Mouse (Mus musculus): ENCODE data around the gene Kcnh6. TPM values are rescaled to one million over a fixed set of nuclear protein-coding genes. Genes with fewer than 3 reads are reported as not detected.

Gene Kcnh6
- total RNA-seq (2021): under 1 TPM; 0.07 to 0.14 TPM
- long read RNA-seq, experiment 1, partial matches to known transcripts: 0 of 1 reads
- long read RNA-seq, experiment 1, other reads (novel, unspliced or antisense): 1 of 1 reads
- long read RNA-seq, experiment 2, partial matches to known transcripts: 0 of 4 reads
- long read RNA-seq, experiment 2, other reads (novel, unspliced or antisense): 4 of 4 reads

DNA sequence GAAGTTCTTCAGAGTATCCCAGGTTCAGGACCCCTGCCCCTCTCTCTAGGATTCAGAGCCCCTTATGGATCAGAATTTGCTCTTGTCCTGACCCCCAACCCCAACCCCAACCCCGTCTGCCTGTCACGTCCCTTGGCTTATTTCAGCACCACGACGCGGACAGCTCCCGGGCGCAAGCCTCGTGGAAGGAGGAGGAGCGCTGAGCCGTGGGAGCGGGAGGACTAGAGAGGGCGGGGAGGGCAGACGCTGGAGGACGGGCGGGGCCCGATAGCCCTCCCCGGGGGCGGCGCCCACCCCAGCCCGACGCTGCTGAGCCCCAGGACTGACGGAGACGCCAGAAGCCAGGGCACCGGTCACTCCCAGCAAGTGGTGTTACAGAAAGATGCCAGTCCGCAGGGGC, at the start of gene Kcnh6:
Kcnh6 (plus strand) TSS at position 304 of the 400 bp plus-strand sequence.
- intact Hi-C loops (cut with DNase I): no loop called here
- DNase-seq: peak; percentile 82 to 87

DNA sequence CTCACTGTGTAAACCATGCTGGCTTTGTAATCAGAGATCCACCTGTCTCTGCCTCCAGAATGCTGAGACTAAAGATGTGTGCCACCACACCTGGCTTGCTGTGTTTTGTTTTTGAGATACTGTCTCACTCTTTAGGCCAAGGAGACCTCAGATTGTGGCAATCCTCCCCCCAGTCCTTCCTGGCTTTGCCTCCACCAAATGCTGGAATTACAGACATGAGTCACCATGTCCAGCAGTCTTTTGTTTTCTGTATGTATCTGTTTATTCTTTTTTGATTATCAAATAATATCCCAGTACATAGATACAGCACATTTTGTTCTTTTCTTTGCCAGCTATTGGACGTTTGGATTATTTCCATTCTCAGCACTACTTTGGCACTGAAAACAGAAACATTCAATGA, 49.4 kb upstream of the Kcnh6 start:
- intact Hi-C loops (cut with DNase I): no loop called here
- DNase-seq: no peak

DNA sequence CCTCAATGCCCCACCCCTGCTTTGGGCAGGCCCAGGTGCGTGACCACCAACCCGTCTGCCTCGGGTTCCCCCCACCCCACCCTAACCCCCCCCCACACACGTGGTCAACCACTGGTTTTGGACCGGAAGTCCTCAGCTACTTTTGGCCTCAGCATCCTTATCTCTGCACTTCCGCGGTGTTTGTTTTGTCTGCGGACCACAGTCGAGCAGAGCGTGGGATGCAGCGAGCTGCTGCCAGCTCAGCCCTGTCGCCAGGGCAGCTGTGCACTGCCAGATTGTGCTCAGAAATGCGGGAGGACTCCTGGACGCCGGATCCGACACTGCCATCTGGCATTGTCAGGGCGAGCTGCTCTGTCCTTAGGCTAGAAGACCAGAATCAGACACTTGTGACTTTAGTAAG, 48.6 kb upstream of the Kcnh6 start:
- intact Hi-C loops (cut with DNase I): no loop called here
- peak; percentile 50 to 62 for DNase-seq

DNA sequence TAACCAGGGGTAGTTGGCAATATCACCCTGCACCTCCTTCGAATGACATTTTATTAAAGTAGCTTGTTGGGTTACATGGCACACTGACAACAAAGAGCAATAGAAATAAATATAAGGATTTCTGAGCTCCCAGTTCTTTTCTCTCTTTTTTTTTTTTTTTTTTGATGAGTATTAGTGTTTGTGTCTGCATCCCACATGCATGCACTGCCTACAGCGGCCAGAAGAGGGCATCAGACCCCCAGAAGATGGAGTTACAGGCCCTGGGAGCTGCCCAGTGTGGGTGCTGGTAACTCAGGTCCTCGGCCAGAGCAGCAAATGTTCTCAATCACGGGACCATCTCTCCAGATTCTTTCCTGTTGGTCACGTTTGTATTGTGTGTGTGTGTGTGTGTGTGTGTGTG, 43.2 kb upstream of the Kcnh6 start:
- DNase-seq: no peak
- intact Hi-C loops (cut with DNase I): no loop called here

DNA sequence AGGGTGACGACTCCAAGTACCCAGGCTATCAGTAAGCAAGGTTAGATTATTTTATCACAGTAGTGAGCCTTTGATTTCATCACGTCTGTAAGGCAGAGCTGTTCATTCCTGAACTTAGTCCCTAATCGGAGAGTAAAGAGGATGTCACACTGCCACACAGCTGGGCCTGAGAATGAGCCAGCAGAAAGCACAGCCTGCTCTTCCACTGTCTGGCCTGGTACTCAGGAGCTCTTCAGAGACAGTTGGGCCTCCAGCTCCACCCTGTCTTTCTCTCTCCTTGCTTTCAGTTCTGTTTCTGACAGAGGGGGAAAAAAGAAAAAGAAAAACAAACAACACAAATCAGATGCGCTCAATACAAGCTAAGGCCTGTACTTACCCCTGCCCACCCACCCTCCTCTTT, 41.6 kb upstream of the Kcnh6 start:
- intact Hi-C loops (cut with DNase I): no loop called here

DNA sequence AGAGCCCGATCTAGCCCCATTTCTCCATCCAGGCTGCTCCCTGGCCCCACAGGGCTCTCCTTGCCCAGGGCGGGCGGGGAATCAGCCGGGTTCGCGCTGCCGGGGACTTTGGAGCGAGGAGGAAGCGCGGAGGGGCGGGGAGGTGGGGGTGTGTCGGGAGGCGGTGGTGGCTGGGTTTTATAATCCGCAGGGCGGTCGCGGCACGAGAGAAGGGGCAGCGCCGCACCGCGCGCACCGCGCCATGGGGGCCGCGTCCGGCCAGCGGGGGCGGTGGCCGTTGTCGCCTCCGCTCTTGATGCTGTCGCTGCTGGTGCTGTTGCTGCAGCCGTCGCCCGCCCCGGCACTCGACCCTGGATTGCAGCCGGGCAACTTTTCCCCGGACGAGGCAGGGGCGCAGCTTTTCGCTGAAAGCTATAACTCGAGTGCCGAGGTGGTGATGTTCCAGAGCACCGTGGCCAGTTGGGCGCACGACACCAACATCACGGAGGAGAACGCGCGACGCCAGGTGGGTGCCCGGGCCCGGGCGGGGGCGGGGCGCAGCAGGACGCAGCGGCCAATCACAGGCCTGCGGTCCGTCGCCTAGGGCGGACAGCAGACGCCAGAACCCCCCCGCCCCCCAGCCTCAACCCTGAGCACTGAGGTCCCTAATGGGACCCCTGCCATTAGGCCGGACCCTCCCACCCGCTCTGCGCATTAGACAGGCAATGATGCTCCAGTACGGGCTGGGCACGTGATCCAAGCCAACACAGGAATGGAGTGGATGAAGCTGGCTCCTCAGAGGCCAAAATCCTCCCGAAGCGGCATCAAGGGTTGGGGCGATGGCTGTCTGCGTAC, 40.0 kb upstream of the Kcnh6 start, which contains the start of gene Ace:
Ace (plus strand) TSS at position 205 of the 834 bp plus-strand sequence.
- peak; percentile 52 to 63 for DNase-seq

More for the DNA sequence above, 41.6 kb upstream of the Kcnh6 start:
- DNase-seq: no peak

DNA sequence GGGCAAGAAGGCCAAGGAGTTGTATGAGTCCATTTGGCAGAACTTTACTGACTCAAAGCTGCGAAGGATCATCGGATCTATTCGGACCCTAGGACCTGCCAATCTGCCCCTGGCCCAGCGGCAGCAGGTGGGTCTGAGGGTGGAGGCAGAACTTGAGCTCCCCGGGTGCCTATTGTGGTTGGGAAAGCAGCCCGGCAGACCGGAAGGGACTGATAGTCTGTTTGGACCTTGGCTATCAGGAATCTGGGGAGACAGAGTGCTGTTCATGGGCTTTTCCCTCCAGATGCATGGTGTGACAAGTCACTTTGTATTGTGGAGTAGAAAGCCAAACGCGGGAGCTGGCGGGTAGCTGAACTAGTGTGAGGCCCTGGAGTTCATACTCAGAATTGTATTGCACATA, 39.0 kb upstream of the Kcnh6 start:
- DNase-seq: no peak
- intact Hi-C loops (cut with DNase I): loop anchor here (1.0 to 2.0 kb wide), 2 partner anchors 24 to 42 kb away; no protein-coding TSS in a partner anchor

More for the DNA sequence above, 40.0 kb upstream of the Kcnh6 start, which contains the start of gene Ace:
- intact Hi-C loops (cut with DNase I): loop anchor here (2.0 kb wide), 1 partner anchor 23 kb away; no protein-coding TSS in a partner anchor

DNA sequence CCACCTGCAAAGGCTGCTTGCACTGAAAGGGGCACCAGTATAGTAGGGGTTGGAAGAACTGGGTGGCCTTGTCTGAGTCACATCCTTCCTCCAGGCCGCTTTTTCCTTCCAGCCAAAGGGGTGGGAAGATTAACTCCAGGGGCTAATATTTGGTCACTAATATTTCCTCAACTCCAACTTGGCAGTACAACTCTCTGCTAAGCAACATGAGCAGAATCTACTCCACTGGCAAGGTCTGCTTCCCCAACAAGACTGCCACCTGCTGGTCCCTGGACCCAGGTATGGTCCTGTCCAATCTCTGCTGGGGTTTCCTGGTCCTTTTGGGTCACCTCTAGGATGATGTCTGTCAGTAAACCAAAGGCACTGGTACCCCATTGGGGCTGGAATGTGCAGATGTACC, 38.4 kb upstream of the Kcnh6 start:
- intact Hi-C loops (cut with DNase I): loop anchor here (1.0 to 2.0 kb wide), 2 partner anchors 25 to 42 kb away; no protein-coding TSS in a partner anchor
- peak; percentile 73 to 75 for DNase-seq

DNA sequence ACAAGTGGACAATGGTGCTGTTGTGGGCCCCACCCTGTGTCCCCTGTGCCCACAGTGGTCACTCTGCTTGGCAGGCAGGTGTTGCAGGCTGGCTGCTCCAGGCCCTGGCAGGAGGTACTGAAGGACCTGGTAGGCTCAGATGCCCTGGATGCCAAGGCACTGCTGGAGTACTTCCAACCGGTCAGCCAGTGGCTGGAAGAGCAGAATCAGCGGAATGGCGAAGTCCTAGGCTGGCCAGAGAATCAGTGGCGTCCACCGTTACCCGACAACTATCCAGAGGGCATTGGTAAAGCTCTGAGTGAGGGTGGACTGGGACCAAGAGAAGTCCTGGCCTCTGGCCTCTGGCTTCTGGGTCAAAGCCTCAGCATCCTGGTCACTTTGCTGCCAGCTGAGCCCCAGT, 33.3 kb upstream of the Kcnh6 start:
- DNase-seq: no peak
- intact Hi-C loops (cut with DNase I): no loop called here

DNA sequence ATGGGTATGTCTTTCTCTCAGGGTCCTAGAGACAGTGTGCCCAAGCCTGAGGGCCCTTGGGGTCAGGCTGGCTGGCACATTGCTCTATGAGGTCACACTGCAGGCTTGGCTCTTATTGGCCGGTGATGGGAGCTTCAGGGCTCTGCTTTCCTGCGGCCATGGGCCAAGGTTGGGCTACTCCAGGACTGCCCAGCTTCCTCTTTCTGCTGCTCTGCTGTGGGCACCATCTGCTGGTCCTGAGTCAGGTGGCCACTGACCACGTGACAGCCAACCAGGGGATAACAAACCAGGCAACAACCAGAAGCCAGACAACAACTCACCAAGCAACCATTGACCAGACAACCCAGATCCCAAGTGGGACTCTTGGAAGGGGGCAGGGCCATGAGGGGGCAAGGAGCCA, 32.9 kb upstream of the Kcnh6 start:
- intact Hi-C loops (cut with DNase I): no loop called here
- no peak for DNase-seq

DNA sequence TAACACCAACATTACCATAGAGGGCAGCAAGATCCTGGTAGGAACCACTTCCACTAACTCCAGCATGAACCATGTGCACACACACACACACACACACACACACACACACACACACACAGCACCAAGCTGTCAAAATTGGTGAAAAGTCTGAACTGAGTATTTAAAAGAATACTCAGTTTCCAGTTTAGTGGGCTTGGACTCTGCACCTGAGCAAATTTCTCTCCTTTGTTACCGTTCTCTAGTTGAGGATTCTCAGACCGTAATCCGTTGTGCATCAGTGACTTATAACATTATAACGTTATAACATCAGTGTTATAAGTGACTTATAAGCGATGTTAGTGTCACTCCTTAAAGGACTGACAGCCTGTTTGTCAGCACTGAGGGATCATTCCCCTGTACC, 32.3 kb upstream of the Kcnh6 start:
- DNase-seq: no peak
- intact Hi-C loops (cut with DNase I): no loop called here

DNA sequence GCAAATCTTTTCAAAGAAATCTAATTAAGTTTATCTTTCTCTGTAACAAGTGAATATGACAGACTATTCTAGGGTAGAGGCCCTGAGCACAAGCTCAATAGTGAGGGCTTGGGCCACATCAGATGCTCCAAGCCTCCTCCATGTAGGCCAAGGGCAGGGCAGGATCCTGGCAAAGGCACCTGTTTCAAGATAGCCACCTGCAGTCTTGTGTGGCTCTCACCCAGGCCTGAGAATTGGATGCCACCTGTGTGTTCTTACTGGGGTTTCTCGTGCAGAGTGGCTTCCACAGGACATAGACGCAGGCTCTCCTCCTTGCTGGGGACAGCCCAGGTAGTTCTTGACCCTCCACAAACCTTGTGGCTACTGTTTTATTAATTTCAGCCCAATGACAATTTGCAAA, 29.7 kb upstream of the Kcnh6 start:
- intact Hi-C loops (cut with DNase I): no loop called here
- no peak for DNase-seq

DNA sequence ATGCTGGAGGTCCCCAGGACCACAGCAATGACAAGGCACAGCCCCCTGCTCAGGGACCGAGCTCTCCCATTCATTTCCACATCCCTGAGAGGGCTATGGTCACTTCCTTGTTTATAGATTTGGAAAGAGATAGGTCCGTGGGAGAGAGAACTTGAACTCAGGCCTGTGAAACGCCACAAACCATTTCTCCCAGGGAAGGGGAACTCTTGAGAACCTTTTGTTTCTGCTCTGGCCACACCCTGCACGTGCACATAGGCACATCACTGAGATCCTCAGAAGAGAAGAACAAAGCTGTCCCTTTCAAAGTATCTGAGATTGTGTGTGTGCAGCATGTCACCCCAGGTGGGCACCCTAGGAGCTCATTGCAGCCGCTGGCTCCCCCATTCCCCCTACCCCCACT, 29.3 kb upstream of the Kcnh6 start:
- intact Hi-C loops (cut with DNase I): no loop called here
- no peak for DNase-seq

DNA sequence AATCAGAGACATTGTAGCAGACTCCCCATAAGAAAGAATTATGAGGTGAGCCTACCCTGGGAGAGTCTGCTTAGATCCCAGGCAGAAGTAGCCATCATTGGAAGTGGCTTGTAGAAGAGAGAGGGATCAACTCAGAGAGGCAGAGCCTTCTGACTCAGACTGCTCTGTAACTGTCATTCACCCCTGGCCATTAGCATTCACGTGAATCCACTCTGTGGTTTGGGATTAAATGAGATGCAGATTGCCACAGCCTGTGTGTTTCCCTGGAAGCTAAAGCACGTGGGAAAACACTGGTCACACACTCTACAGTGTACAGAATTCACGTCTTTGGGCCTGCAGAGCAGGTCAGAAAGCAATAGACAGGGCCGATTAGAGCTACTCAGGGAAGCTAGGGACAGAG, 23.5 kb upstream of the Kcnh6 start:
- DNase-seq: no peak
- intact Hi-C loops (cut with DNase I): no loop called here

DNA sequence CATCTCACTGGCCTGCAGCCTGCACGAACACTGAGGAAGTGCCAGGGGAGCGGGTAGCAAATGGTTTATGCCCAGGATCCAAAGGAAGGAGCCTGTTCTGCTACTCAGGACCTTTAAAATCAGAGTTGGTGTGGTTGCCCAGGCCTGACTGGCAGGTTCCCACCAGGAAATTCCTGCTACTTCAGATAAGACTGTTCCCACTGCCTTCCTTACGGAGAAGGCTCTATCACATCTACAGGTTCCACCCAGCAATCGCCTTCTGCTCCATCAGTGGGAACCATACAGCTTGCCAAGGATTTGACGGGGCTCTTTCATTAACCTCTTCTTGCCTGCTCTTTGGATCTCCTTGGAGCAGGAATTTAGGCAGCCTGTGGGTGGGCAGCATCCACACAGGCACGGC, 20.5 kb upstream of the Kcnh6 start:
- intact Hi-C loops (cut with DNase I): no loop called here
- DNase-seq: no peak

DNA sequence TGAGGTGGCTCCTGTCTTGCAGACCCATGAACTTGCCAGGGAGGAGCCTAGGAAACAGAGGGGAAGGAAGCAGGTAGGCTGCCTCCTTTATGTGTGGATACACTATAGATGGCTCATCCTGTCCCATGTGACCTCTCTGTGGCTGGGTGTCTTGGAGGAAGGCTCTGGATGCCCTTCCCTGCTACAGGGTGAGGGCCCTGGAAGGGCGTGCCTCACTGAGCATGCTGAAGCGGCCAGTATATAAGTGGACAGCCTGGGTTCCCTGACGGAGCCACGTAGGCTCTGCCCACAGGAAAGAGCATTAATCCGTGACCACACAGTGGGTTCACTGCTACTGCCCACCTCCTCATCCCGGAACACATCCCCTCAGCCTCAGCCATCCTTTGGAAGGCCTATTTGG, 18.5 kb upstream of the Kcnh6 start:
- intact Hi-C loops (cut with DNase I): no loop called here

DNA sequence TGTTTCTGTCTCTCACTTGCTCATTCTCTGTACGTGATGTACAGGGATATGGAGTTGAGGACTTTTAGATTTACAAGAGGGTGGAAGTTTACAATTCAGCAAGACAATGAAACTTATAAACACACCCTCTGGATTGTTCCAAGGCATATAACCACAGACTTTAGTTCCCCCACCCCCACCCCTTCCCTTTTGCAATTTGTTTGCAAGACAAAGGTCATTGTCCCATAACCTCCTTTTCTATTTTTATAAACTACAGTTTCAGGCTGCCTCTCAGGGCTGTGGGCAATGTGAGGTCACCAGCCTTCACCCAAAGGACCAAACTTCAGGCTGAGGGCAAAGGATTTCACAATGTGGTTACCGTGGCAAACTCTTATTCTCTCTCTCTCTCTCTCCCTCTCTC, 17.7 kb upstream of the Kcnh6 start:
- intact Hi-C loops (cut with DNase I): no loop called here
- no peak for DNase-seq

More for the DNA sequence above, 18.5 kb upstream of the Kcnh6 start:
- no peak for DNase-seq

DNA sequence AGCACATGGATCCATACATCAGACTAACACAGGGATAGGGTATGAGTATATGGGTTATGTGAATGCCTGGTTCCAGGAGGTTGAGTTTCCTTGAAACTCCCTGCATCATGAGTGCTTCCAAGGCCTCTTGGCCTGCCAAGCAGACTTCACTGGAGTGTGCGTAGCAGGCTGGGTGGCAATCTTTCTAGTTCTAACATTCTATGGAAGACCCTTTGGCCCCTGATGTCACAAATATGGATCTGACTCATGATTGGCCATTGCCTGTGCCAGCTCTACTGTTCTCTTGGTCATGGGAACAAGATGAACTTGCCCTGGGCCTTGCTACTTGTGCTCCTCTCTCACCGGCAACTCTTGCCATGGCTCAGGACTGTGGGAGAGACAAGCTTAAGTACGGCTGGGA, 13.5 kb upstream of the Kcnh6 start, which contains the start of gene Ace3:
Ace3 (plus strand) TSS at position 301 of the 400 bp plus-strand sequence.
- DNase-seq: no peak
- intact Hi-C loops (cut with DNase I): no loop called here

DNA sequence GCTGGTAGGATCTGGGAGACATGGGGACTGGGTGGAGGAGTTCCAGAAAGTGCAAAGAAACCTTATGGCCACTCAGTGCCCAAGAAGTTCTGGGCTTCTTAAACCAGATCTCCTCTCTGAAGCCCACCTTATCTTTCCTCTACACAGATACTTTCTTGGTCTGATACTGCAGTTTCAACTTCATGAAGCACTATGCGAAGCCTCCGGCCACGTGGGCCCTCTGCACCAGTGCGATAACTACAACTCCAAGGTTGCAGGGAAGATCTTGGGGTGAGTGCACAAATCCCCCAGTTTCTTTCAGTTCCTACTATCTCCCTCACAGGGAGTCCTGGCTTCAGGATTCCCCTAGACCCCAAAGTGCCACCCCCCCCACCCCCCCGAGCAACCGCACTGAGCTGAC, 7.9 kb upstream of the Kcnh6 start:
- intact Hi-C loops (cut with DNase I): loop anchor here (5.0 kb wide), 1 partner anchor 77 kb away; no protein-coding TSS in a partner anchor
- no peak for DNase-seq

DNA sequence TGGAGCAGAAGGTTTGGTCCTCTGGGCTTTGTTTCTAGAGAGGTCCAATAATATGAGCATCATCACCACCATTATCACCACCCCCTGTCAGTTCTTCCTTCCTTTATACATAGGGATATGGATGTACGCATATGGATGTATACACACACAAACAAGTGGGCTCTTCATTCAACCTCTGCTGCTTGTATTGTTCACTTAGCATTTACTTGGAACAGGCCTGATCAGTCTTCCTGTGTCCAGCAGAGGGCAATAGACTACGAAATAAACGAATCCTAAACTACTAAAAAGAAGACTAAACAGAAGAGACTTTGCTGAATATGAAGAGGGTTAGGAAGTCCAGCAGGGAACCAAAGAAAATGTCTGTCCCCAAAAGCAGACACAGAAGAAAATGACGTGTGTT, 6.2 kb upstream of the Kcnh6 start:
- DNase-seq: peak in 1 of 2 experiments; percentile 25
- intact Hi-C loops (cut with DNase I): loop anchor here (5.0 kb wide), 1 partner anchor 76 kb away; no protein-coding TSS in a partner anchor

DNA sequence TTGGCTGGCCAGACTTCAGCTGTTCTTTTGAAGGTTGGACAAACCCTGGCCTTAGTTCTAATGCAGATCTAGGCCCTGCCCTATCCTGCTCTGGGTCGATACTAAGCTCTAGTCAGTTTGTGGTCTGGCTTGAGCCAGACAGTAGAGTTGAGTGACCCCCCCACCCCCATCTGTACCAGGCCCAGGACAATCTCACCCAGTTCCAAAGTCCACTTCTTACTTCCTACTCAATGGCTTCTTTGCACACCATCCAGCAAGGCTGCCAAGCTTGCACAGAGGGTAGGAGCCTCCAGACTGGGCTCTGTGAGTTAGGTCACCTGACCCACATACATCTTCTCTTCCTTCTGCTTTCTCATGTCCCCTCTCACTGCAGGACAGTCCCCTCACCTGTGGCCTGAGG, 3.3 kb upstream of the Kcnh6 start:
- no peak for DNase-seq
- intact Hi-C loops (cut with DNase I): loop anchor here (2.0 to 5.0 kb wide), 2 partner anchors 22 to 73 kb away; no protein-coding TSS in a partner anchor

All from heart, postnatal 14 days (tissue).